Mouse (Mus musculus): ENCODE results near the gene Plekhs1.

DNA sequence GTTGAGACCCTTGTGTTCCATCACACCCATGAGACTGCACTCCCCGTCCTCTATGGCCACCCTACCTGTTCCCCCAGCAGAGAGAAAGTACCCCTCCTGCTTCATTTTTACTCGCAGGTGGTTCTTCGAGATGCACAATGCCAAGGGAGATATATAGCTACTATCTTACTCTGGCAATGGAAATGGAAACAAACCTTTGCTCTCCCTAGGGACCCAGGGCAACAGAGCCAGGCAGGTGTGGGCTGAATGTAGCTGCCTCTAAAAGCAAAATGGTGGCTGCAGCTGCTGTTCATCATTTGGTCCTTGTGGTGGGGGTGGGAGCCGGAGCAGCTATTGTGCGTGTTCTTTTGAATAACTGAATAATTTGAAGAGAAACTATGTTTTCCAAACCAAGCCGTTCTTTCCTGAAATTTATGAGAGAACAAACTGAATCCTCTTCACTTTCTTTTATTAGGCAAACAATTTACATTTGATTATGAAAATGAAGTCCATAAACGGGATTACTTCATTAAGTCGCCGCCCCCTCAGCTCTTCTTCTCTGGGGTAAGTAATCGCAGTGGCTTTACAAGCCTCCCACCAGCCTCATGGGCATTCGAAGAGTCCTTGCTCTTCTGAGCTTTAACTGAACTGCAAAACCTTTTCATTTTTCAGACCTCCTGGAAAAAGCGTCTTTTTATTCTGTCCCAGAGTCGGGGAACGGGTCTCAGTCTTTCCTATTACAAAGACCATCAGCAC, 9.0 kb downstream of the Plekhs1 start:
- no peak for TF ChIP-seq CTCF (IDR thresholded peaks at IDR 0.05; ENCODE audit: low read depth)
- TF ChIP-seq EP300 (IDR thresholded peaks at IDR 0.05; ENCODE audit: low read depth): no peak
